Mouse (Mus musculus) cortical plate, adult 2 months (tissue): ENCODE data around the gene Itga3. TPM values are rescaled to one million over a fixed set of nuclear protein-coding genes. Genes with fewer than 3 reads are reported as not detected.

Experiments used
- H3K27ac ChIP-seq: fragments of 200-500 bp; 2 replicates; pipeline ENCODE4 v1.5.1; 2012; ENCODE audit warnings: low read length, control low read depth, inconsistent platforms; ENCODE audit not compliant: insufficient read depth
- H3K4me1 ChIP-seq: fragments of 200-500 bp; 2 replicates; pipeline ENCODE4 v1.6.1; 2011; ENCODE audit warnings: low read length; ENCODE audit not compliant: control insufficient read depth, insufficient read depth
- H3K4me3 ChIP-seq: fragments of 200-500 bp; 2 replicates; pipeline ENCODE4 v1.5.1; 2011; ENCODE audit warnings: mild to moderate bottlenecking, low read length, control low read depth; ENCODE audit not compliant: insufficient read depth
- CTCF ChIP-seq: fragments of 200-500 bp; IDR thresholded peaks from 2 replicates; pipeline ENCODE4 v1.5.1; 2011; ENCODE audit warnings: mild to moderate bottlenecking, control low read depth, low read length; ENCODE audit not compliant: insufficient read depth; ENCODE audit errors: extremely low read depth
- POLR2A ChIP-seq: fragments of 200-500 bp; IDR thresholded peaks from 2 replicates; pipeline ENCODE4 v1.6.1; 2011; ENCODE audit warnings: mild to moderate bottlenecking, low read length, control low read depth; ENCODE audit not compliant: insufficient read depth; ENCODE audit errors: extremely low read depth
- polyA plus RNA-seq: library from polyadenylated mRNA; depleted of rRNA; stranded (reverse); fragments of >200 nt; gene quantifications from 2 replicates; pipeline ENCODE4 v1.2.3, GENCODE M21; 2012

Itga3 gene
- polyA plus RNA-seq, 1 experiment = 15.3 TPM

DNA sequence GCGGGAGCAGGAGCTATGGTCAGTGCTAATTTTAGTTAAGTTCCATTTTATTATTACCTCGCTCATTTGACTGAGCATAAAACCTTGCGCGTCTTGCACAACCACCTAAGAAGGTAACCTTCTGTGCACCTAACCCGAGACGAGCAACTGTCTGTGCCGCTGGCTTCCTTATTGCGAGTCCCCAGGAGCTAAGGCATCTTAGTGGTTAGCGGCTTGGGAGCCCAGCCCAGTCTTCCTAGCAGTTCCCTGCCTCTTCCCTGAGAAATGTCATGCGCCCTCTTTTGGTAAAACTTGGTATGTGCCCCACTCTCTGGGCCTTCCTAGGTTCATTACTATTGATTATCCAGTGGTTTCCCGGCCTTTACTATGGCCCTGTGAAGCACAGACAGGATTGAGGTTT lies 34.5 kb downstream of the Itga3 start:
- H3K27ac ChIP-seq = peak overlapping the region; percentile 59; the same call in 1 of the 2 replicates
- peak overlapping the region; percentile 71 for H3K4me3 ChIP-seq
- peaks cover 4% of the 10 kb centered on the region; the same call in 1 of the 2 replicates for H3K4me1 ChIP-seq
- TF ChIP-seq CTCF = peak; percentile 61
- TF ChIP-seq POLR2A = peak; percentile 84

GRCm38 (mm10) chr11:95041139-95041609 lies 35.4 kb downstream of the Itga3 start, which contains the start of gene Pdk2:
Gene Pdk2, minus strand, starts transcription at chr11:95041354.
- H3K27ac ChIP-seq = peak within 1 kb of the TSS; percentile 59
- peak within 1 kb of the TSS; percentile 71 for H3K4me3 ChIP-seq
- peaks cover 4% of the 10 kb centered on the region; the same call in 1 of the 2 replicates for H3K4me1 ChIP-seq
- TF ChIP-seq CTCF = no peak
- peak; percentile 47; the same call in 1 of the 2 replicates for TF ChIP-seq POLR2A

DNA sequence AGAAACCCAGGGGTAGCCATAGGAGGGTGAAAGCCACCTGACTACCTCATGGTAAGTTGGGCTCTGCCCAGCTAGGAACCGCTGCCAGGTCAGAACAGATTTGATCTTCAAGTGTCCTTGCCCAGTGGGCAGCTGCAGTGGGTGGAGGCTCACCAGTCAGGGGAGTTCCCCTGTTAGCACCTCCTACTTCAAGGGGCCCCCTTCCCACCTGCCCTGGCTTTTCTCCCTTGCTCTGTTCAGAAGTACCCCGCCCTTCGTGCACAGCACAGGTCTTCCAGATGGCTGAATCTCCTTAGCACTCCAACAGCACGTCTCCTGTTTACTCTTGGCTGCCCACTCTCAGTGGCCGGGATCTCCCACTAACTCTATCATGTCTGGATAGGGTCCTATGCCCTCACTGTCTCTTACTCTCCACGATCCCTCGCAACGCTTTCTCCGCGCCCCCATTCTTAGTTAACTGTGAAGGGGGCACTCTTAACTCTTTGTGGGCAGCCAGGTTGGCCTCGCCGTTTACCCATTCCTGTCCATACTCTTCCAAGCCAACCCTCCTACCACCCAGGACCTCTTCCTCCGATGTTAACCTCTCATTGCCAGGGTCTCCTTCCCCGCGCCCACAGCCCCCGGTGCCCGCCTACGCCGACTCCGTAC lies 36.0 kb downstream of the Itga3 start:
- Histone ChIP-seq H3K4me1 (peaks cover 4% of the 10 kb centered on the region; the same call in 1 of the 2 replicates), H3K27ac (peak overlapping the region; percentile 55), H3K4me3 (peak overlapping the region; percentile 71)
- no peak for TF ChIP-seq CTCF
- TF ChIP-seq POLR2A = no peak; the same call in 1 of the 2 replicates

DNA sequence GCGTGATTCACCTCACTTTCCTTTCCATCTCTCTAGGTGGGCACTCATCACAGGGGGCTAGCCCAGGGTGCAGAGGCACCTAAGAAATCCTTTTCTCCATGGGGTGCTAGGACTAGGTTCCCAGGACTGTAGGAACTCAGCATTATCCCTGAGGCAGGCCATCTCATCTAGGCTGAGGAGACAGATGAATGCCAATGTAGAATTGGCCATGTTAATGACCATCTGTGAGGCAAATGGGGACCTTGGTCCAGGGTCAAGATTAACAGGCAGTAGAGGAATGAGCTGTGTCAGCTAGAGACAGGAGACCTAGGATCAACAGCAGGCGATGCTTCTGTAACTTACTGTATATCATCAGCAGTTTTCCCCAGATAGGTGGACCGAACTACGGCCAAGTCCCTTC lies 36.8 kb downstream of the Itga3 start:
- H3K27ac ChIP-seq = no peak overlapping the region
- TF ChIP-seq CTCF (no peak), POLR2A (no peak)
- H3K4me3 ChIP-seq = peak overlapping the region; percentile 71; the same call in 1 of the 2 replicates
- peaks cover 6% of the 10 kb centered on the region for H3K4me1 ChIP-seq

- Histone ChIP-seq H3K4me1 (peaks cover 6% of the 10 kb centered on the region), H3K4me3 (no peak overlapping the region; the same call in 1 of the 2 replicates), H3K27ac (no peak overlapping the region)
- TF ChIP-seq POLR2A (no peak), CTCF (no peak)
Measured at GRCm38 (mm10) chr11:95038818-95039655, 37.6 kb downstream of the Itga3 start.

DNA sequence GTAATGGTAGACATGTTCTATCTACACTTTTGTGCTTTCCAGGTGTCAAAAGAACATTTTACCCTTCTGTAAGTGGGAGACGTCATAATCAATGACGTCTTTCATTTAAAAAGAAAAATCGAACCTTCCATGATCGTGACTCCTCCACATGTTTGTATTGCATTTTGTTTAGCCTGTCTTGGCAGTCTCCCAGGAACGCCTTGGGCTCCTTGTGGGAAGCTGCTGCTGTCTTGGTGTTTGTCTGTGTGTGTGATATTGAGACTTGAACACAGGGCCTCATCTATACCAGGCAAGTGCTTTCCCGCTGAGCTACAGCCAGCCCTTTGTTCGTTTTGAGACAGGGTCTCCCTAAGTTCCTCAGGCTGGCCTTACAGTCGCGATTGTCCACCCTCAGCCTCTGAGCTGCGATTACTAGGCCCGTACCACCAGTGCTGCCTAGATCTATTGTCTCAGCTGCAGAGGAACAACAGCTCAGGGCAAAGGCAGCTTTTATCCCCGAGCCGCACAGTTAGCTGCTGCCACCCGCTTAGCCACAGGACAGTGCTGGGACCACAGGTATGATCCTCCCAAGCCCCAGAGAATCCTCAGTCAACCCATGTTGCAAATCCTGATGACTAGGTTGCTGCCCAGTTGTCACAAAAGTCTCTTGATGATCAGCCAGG lies 38.3 kb downstream of the Itga3 start:
- Histone ChIP-seq H3K27ac (no peak overlapping the region), H3K4me1 (peaks cover 6% of the 10 kb centered on the region), H3K4me3 (no peak overlapping the region)
- no peak for TF ChIP-seq POLR2A
- TF ChIP-seq CTCF = no peak

- Histone ChIP-seq H3K27ac (no peak overlapping the region), H3K4me1 (peaks cover 6% of the 10 kb centered on the region), H3K4me3 (no peak overlapping the region)
- TF ChIP-seq POLR2A = no peak
- no peak for TF ChIP-seq CTCF
Measured at GRCm38 (mm10) chr11:95037306-95037705, 39.3 kb downstream of the Itga3 start.

DNA sequence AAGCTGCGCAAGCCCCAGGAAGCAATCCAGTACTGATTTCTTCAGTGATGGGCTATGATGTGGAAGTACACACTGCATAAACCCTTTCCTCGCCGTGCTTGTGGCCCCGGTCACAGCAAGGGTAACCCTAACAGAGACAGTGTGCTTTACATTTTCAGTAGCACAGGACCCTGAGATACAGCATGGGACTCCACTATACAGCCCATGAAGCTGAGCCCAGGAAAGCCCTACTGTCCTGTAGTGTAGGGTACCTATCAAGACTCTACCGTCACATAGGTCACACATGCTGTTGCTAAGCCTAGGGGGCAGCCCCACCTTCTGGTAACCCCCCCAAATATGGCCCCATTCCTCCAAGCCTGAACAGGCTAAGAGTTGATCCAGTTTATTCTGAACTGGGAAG lies 40.1 kb downstream of the Itga3 start:
- H3K27ac ChIP-seq = no peak overlapping the region
- H3K4me3 ChIP-seq = no peak overlapping the region
- no peak for TF ChIP-seq CTCF
- TF ChIP-seq POLR2A = no peak
- H3K4me1 ChIP-seq = peaks cover 6% of the 10 kb centered on the region

DNA sequence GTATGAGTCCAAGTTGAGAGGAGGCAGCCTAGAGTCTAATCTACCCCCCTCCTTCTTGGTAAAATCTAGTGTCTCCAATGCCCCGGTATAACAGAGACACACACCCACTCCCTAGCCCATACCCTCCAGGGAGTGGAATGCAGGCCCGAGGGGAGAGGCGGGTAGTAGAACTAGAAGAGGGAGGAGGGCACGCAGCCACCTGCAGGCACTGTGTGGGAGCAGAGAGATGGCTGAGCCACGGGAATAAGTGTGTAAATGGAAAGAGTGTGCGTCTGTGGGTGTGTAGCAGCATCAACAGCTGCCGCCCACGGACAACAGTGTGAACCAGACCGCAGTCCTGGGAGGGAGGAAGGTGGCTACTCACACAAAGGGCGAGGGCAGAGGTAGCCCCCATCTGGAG lies 41.7 kb downstream of the Itga3 start:
- TF ChIP-seq POLR2A = no peak
- no peak for TF ChIP-seq CTCF
- no peak overlapping the region for H3K4me3 ChIP-seq
- peaks cover 6% of the 10 kb centered on the region for H3K4me1 ChIP-seq
- H3K27ac ChIP-seq = no peak overlapping the region
